In the genomic region with DNA sequence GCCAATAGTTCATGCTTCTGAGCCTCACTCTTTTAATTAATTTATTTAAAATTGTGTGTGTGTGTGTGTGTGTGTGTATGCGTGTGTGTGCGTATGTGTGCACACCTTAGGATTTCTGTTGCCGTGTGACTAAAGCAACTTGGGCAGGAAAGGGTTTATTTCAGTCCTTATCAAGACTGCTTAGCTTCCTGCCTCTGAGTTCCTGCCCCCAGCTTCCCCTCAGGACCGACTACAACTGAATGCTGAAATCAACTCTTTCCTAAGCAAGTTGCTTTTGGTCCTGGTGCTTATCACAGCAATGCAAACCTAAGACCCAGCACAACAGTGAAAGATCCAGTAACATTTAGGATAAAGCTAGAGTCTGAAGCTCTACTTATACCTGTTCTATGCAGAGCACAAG, we compare ENCODE assay signal across 33 mouse cellular contexts. TPM values are rescaled to one million over a fixed set of nuclear protein-coding genes. Genes with fewer than 3 reads are reported as not detected.
A peak's percentile ranks its signal among the peaks of the same experiment; 100 is the strongest.
DNase-seq lines count a peak whose midpoint lies in the region; ATAC-seq and TF ChIP-seq lines count a peak whose summit lies in the region.
"Had no signal": no experiment of that assay in that cellular context is flagged by ENCODE, and none has a peak within 500 bp of the region (broad histone marks: within the 10 kb centered on the region; RNA-seq: fewer than 3 reads in every experiment).

No protein-coding gene starts in this region.

- no peaks in the 10 kb centered on the region for H3K27me3 ChIP-seq in heart, adult 2 months (ENCODE audit: control insufficient read depth, insufficient read depth, low read length)
- H3K27me3 ChIP-seq in heart, embryonic 16.5 days (ENCODE audit: control insufficient read depth, insufficient read depth, low read length) = no peaks in the 10 kb centered on the region
- H3K27me3 ChIP-seq in heart, postnatal 0 days (ENCODE audit: control insufficient read depth, insufficient read depth, low read length) = no peaks in the 10 kb centered on the region
- no peaks in the 10 kb centered on the region for H3K27me3 ChIP-seq in megakaryocyte, embryonic 14.5 days (replicated peaks)
- no peaks in the 10 kb centered on the region for H3K27me3 ChIP-seq in limb, embryonic 10.5 days (ENCODE audit: low read depth, poor library complexity, severe bottlenecking)
- H3K27me3 ChIP-seq: hindbrain, embryonic 12.5 days; lung, embryonic 15.5 days; neural tube, embryonic 13.5 days; Patski had no signal

- no peak for TF ChIP-seq EP300 in heart, adult 2 months (IDR thresholded peaks at IDR 0.05; ENCODE audit: insufficient read depth, low read depth, low read length)
- no peak for TF ChIP-seq EP300 in heart, postnatal 0 days (IDR thresholded peaks at IDR 0.05; ENCODE audit: low read depth)

- H3K36me3 ChIP-seq in heart, adult 2 months (ENCODE audit: control insufficient read depth, insufficient read depth, low read length) = no peaks in the 10 kb centered on the region; the same call in 1 of the 2 replicates
- no peaks in the 10 kb centered on the region for H3K36me3 ChIP-seq in heart, embryonic 16.5 days (ENCODE audit: control insufficient read depth, insufficient read depth)
- H3K36me3 ChIP-seq in heart, postnatal 0 days (replicated peaks; ENCODE audit: control insufficient read depth, insufficient read depth, low read length) = no peaks in the 10 kb centered on the region
- H3K36me3 ChIP-seq in megakaryocyte, embryonic 14.5 days (replicated peaks; ENCODE audit: low read length) = no peaks in the 10 kb centered on the region
- no peaks in the 10 kb centered on the region for H3K36me3 ChIP-seq in limb, embryonic 10.5 days
- H3K36me3 ChIP-seq: forebrain, embryonic 10.5 days; hindbrain, embryonic 12.5 days; lung, embryonic 15.5 days; midbrain, embryonic 10.5 days; neural tube, embryonic 13.5 days had no signal

- H3K27ac ChIP-seq in heart, adult 2 months = peak overlapping the region; percentile 58
- H3K27ac ChIP-seq in heart, embryonic 16.5 days (ENCODE audit: low read length) = peak overlapping the region; percentile 32; the same call in 1 of the 2 replicates
- H3K27ac ChIP-seq in heart, postnatal 0 days (ENCODE audit: low read depth) = peak overlapping the region; percentile 33; the same call in 1 of the 2 replicates
- H3K27ac ChIP-seq in limb, embryonic 10.5 days = no peak overlapping the region
- H3K27ac ChIP-seq: forebrain, embryonic 10.5 days; hindbrain, embryonic 12.5 days; kidney, postnatal 0 days; liver, embryonic 14.5 days; lung, embryonic 15.5 days; midbrain, embryonic 10.5 days; neural tube, embryonic 13.5 days had no signal

- intact Hi-C loops in heart, adult 2 months (cut with DNase I) = no loop called here
- intact Hi-C loops in heart, postnatal 25 days (cut with DNase I) = loop anchor here (5.0 kb wide), 2 partner anchors 34 to 41 kb away; partner anchors contain the start of gene Tnpo1
- intact Hi-C loops in heart, postnatal 36 days (cut with DNase I) = no loop called here

- no peak overlapping the region for H3K4me2 ChIP-seq in heart, embryonic 16.5 days (ENCODE audit: low read depth, low read length)
- H3K4me2 ChIP-seq in heart, postnatal 0 days (ENCODE audit: low read depth, low read length) = no peak overlapping the region
- H3K4me2 ChIP-seq: hindbrain, embryonic 12.5 days; lung, embryonic 15.5 days; neural tube, embryonic 13.5 days had no signal

- H3K9me3 ChIP-seq in heart, embryonic 16.5 days (replicated peaks; ENCODE audit: control insufficient read depth, low read length) = no peaks in the 10 kb centered on the region
- H3K9me3 ChIP-seq in heart, postnatal 0 days (replicated peaks; ENCODE audit: control insufficient read depth, low read length) = no peaks in the 10 kb centered on the region
- peaks cover 4% of the 10 kb centered on the region for H3K9me3 ChIP-seq in megakaryocyte, embryonic 14.5 days
- no peaks in the 10 kb centered on the region for H3K9me3 ChIP-seq in limb, embryonic 10.5 days (replicated peaks)
- H3K9me3 ChIP-seq: forebrain, embryonic 10.5 days; hindbrain, embryonic 12.5 days; lung, embryonic 15.5 days; midbrain, embryonic 10.5 days; neural tube, embryonic 13.5 days had no signal

- no peaks in the 10 kb centered on the region for H3K79me2 ChIP-seq in heart, adult 2 months (replicated peaks; ENCODE audit: control insufficient read depth, insufficient read depth, low read length)

- ATAC-seq in heart, embryonic 16.5 days (replicated peaks; ENCODE audit: extremely low read depth, insufficient read depth, low FRiP score) = no peak
- ATAC-seq in heart, postnatal 0 days (ENCODE audit: insufficient read depth, low read depth) = no peak
- ATAC-seq: CD4-positive, CD25-positive, alpha-beta regulatory T cell, adult 4 months; forebrain, postnatal 0 days; intestine, postnatal 0 days; midbrain, embryonic 16.5 days; Patski had no signal

- peaks cover 5% of the 10 kb centered on the region for H3K4me1 ChIP-seq in heart, adult 2 months (ENCODE audit: control insufficient read depth, insufficient read depth, low read length)
- no peaks in the 10 kb centered on the region for H3K4me1 ChIP-seq in heart, embryonic 16.5 days (ENCODE audit: control insufficient read depth, insufficient read depth, low read length)
- H3K4me1 ChIP-seq in heart, postnatal 0 days (ENCODE audit: control insufficient read depth, insufficient read depth) = no peaks in the 10 kb centered on the region
- H3K4me1 ChIP-seq in megakaryocyte, embryonic 14.5 days = peaks cover 31% of the 10 kb centered on the region
- no peaks in the 10 kb centered on the region for H3K4me1 ChIP-seq in limb, embryonic 10.5 days
- H3K4me1 ChIP-seq: forebrain, embryonic 10.5 days; hindbrain, embryonic 12.5 days; lung, embryonic 15.5 days; midbrain, embryonic 10.5 days; neural tube, embryonic 13.5 days had no signal

- TF ChIP-seq CTCF in heart, adult 2 months (IDR thresholded peaks at IDR 0.05) = no peak
- TF ChIP-seq CTCF in heart, postnatal 0 days (IDR thresholded peaks at IDR 0.05; ENCODE audit: low read depth) = no peak

- WGBS in heart, adult 2 months = 44% methylated on average over 4 of the region's 4 CpGs
- WGBS in heart, embryonic 16.5 days = 59% methylated on average over 4 of the region's 4 CpGs
- 54% methylated on average over 4 of the region's 4 CpGs for WGBS in heart, postnatal 0 days
- 78% methylated on average over 4 of the region's 4 CpGs for WGBS in limb, embryonic 10.5 days

- no peak for DNase-seq in heart, adult 2 months
- no peak for DNase-seq in heart, postnatal 25 days (ENCODE audit: low spot score)
- DNase-seq in heart, postnatal 36 days = no peak
- DNase-seq in heart, postnatal 0 days (ENCODE audit: low spot score) = peak; percentile 17
- DNase-seq in left cerebral cortex, adult 18-20 months (ENCODE audit: low spot score in 2 of 2) = no peak
- no peak for DNase-seq in limb, embryonic 10.5 days (ENCODE audit: low spot score)
- DNase-seq: cerebellum, adult 11-12 months; cerebellum, postnatal 10 days; forebrain, postnatal 0 days; gastrocnemius, postnatal 36 days; lung, postnatal 36 days; thymus, postnatal 14 days had no signal

- H3K4me3 ChIP-seq in heart, adult 2 months = no peak overlapping the region
- no peak overlapping the region for H3K4me3 ChIP-seq in heart, embryonic 16.5 days (ENCODE audit: low read length)
- no peak overlapping the region for H3K4me3 ChIP-seq in heart, postnatal 0 days (ENCODE audit: low read depth, low read length)
- H3K4me3 ChIP-seq in megakaryocyte, embryonic 14.5 days (replicated peaks) = peak overlapping the region; percentile 75
- no peak overlapping the region for H3K4me3 ChIP-seq in limb, embryonic 10.5 days
- H3K4me3 ChIP-seq: forebrain, embryonic 10.5 days; hindbrain, embryonic 12.5 days; lung, embryonic 15.5 days; midbrain, embryonic 10.5 days; myocyte; neural tube, embryonic 13.5 days had no signal

- no peak for TF ChIP-seq POLR2A in heart, adult 2 months (IDR thresholded peaks at IDR 0.05; ENCODE audit: insufficient read depth, low read depth, low read length)

- H3K9ac ChIP-seq in heart, adult 2 months (ENCODE audit: low read depth, low read length) = no peak overlapping the region
- no peak overlapping the region for H3K9ac ChIP-seq in heart, embryonic 16.5 days (ENCODE audit: low read length)
- no peak overlapping the region for H3K9ac ChIP-seq in heart, postnatal 0 days (replicated peaks; ENCODE audit: low read depth, low read length)
- H3K9ac ChIP-seq: forebrain, postnatal 0 days; hindbrain, embryonic 12.5 days; liver, embryonic 14.5 days; lung, embryonic 15.5 days; neural tube, embryonic 13.5 days had no signal

RNA-seq across cellular contexts. Expression of gene 1700024P04Rik, which starts 15.8 kb away (rescaled TPM):
- not detected for total RNA-seq in heart, adult 2 months (2021)
- not detected in 2 replicates for polyA plus RNA-seq in heart, adult 2 months (2012; rRNA removed)
- total RNA-seq in heart, postnatal 25 days (2021) = not detected
- polyA plus RNA-seq in heart, embryonic 16.5 days (2015; fragmentation: Nextera tagmentation; extraction: Ambion mirVana) = not detected in 2 replicates
- not detected for total RNA-seq in heart, postnatal 36 days (2021)
- not detected in 2 replicates for total RNA-seq in heart, postnatal 0 days (2014; rRNA removed; ENCODE audit: low replicate concordance)
- not detected in 2 replicates for polyA plus RNA-seq in heart, postnatal 0 days (2015; fragmentation: Nextera tagmentation; extraction: Ambion mirVana)
- not detected in 2 replicates for polyA plus RNA-seq in megakaryocyte, embryonic 14.5 days (2012; ENCODE audit: insufficient read depth, low replicate concordance)
- total RNA-seq in left cerebral cortex, adult 18-20 months (2021) = not detected
- not detected in 2 replicates for polyA plus RNA-seq in limb, embryonic 10.5 days (2016; fragmentation: Nextera tagmentation; extraction: Ambion mirVana)
- total RNA-seq: adrenal gland, adult 18-20 months; forebrain, postnatal 0 days; gastrocnemius, postnatal 36 days; layer of hippocampus, postnatal 10 days; left cerebral cortex, adult 8-10 months had no signal
- polyA plus RNA-seq: CD4-positive, CD25-positive, alpha-beta regulatory T cell, adult 4 months; embryonic facial prominence, embryonic 11.5 days; forebrain, embryonic 10.5 days; forebrain, postnatal 0 days; hindbrain, embryonic 12.5 days; intestine, postnatal 0 days; kidney, postnatal 0 days; large intestine, adult 2 months; limb, embryonic 11.5 days; liver, embryonic 14.5 days; lung, embryonic 15.5 days; midbrain, embryonic 10.5 days; midbrain, embryonic 16.5 days; myocyte; neural tube, embryonic 13.5 days; Patski; spleen, adult 2 months had no signal

RNA-seq across cellular contexts. Expression of gene Tnpo1, which starts 42.3 kb away (rescaled TPM):
- 10 to 100 TPM; 58.9 to 60.4 TPM for total RNA-seq in heart, adult 2 months (2021)
- polyA plus RNA-seq in heart, adult 2 months (2012; rRNA removed) = 16.1 and 31.2 TPM in 2 replicates
- 10 to 100 TPM; 73.0 to 73.3 TPM for total RNA-seq in heart, postnatal 25 days (2021)
- 39.5 and 40.5 TPM in 2 replicates for polyA plus RNA-seq in heart, embryonic 16.5 days (2015; fragmentation: Nextera tagmentation; extraction: Ambion mirVana)
- total RNA-seq in heart, postnatal 36 days (2021) = 10 to 100 TPM; 71.9 to 73.1 TPM
- total RNA-seq in heart, postnatal 0 days (2014; rRNA removed; ENCODE audit: low replicate concordance) = 55.7 and 63.4 TPM in 2 replicates
- 20.5 and 22.6 TPM in 2 replicates for polyA plus RNA-seq in heart, postnatal 0 days (2015; fragmentation: Nextera tagmentation; extraction: Ambion mirVana)
- 0.41 and 2.3 TPM in 2 replicates for polyA plus RNA-seq in megakaryocyte, embryonic 14.5 days (2012; ENCODE audit: insufficient read depth, low replicate concordance)
- total RNA-seq in left cerebral cortex, adult 18-20 months (2021) = 10 to 100 TPM; 63.1 to 65.1 TPM
- polyA plus RNA-seq in limb, embryonic 10.5 days (2016; fragmentation: Nextera tagmentation; extraction: Ambion mirVana) = 75.5 and 79.3 TPM in 2 replicates
